Mouse (Mus musculus) neural tube, embryonic 15.5 days (tissue): Measurements from ENCODE around the gene Mob1a. TPM values are rescaled to one million over a fixed set of nuclear protein-coding genes. Genes with fewer than 3 reads are reported as not detected.
"Not testable (repeated sequence)": the region's sequence is repeated elsewhere in the genome, so short reads cannot be mapped to it uniquely, and the experiment has no call there.

ENCODE experiments used
- ATAC-seq: fragments of 200-750 bp; cut with Nextera tagmentation; 2 replicates; pipeline ENCODE4 v1.8.0; 2017; ENCODE audit warnings: mild to moderate bottlenecking, moderate TSS enrichment, moderate library complexity; ENCODE audit not compliant: low FRiP score
- H3K27ac ChIP-seq: fragments of 300-500 bp; sonication (generic); replicated peaks from 2 replicates; pipeline ENCODE4 v1.5.1; 2015; ENCODE audit warnings: mild to moderate bottlenecking, inconsistent platforms
- H3K27me3 ChIP-seq: fragments of 300-500 bp; sonication (generic); replicated peaks from 2 replicates; pipeline ENCODE4 v1.6.1; 2015; ENCODE audit warnings: inconsistent platforms
- H3K36me3 ChIP-seq: fragments of 300-500 bp; sonication (generic); 2 replicates; pipeline ENCODE4 v1.6.1; 2015; ENCODE audit warnings: inconsistent platforms
- H3K4me1 ChIP-seq: fragments of 300-500 bp; sonication (generic); 2 replicates; pipeline ENCODE4 v1.6.1; 2015; ENCODE audit warnings: inconsistent platforms
- H3K4me2 ChIP-seq: fragments of 300-500 bp; sonication (generic); 2 replicates; pipeline ENCODE4 v1.6.1; 2015; ENCODE audit warnings: inconsistent platforms, mild to moderate bottlenecking, moderate library complexity
- H3K4me3 ChIP-seq: fragments of 300-500 bp; sonication (generic); replicated peaks from 2 replicates; pipeline ENCODE4 v1.5.1; 2015; ENCODE audit warnings: mild to moderate bottlenecking, inconsistent platforms
- H3K9ac ChIP-seq: fragments of 300-500 bp; sonication (generic); replicated peaks from 2 replicates; pipeline ENCODE4 v1.6.1; 2015; ENCODE audit warnings: mild to moderate bottlenecking, inconsistent platforms
- H3K9me3 ChIP-seq: fragments of 300-500 bp; sonication (generic); replicated peaks from 2 replicates; pipeline ENCODE4 v1.6.1; 2016; ENCODE audit warnings: inconsistent platforms
- WGBS: fragments of 180-500 bp; shearing (Covaris S2); methylation state at CpG from one replicate; pipeline ENCODE4 v1.1.7; 2015; ENCODE audit warnings: mixed read lengths; 5-methylcytosine and 5-hydroxymethylcytosine counted together
- polyA plus RNA-seq: library from polyadenylated mRNA; unstranded; fragments of >200 nt; fragmentation: Nextera tagmentation; extraction: Ambion mirVana; gene quantifications from 2 replicates; pipeline ENCODE4 v1.2.1, GENCODE M21; 2015

The Mob1a gene
- polyA plus RNA-seq, 1 experiment from 2014 or later, result 20.2 TPM

DNA sequence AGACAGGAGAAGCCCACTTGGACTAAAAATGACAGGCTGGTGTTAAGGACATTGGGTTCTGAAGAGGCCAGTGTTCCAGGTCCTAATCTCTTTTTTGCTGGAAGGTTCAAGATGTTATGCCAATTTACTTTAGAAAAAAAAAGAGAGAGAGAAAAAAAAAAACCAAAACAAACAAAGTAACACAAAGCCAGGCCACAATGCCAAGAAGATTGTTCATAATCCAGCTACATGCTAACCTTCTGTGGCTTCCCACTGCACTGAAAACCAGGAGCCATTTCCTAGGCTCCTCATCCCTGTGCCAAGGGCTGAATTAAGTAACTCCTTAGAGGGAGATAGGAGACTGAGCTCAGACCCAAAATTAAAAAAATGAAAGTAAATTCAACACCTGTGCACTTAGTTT, 10.5 kb upstream of the Mob1a start:
- no peak for ATAC-seq
- 0 out of 2 replicates have a peak overlapping the region, but pooled peaks have one; percentile 99 for H3K4me3 ChIP-seq
- H3K27ac ChIP-seq, result no peak overlapping the region
- H3K4me1 ChIP-seq, result peaks cover 19% of the 10 kb centered on the region
- no peaks in the 10 kb centered on the region for H3K27me3 ChIP-seq
- H3K9me3 ChIP-seq, result no peaks in the 10 kb centered on the region
- peaks cover 29% of the 10 kb centered on the region for H3K36me3 ChIP-seq
- no peak overlapping the region for H3K9ac ChIP-seq
- peak overlapping the region; percentile 89 for H3K4me2 ChIP-seq

DNA sequence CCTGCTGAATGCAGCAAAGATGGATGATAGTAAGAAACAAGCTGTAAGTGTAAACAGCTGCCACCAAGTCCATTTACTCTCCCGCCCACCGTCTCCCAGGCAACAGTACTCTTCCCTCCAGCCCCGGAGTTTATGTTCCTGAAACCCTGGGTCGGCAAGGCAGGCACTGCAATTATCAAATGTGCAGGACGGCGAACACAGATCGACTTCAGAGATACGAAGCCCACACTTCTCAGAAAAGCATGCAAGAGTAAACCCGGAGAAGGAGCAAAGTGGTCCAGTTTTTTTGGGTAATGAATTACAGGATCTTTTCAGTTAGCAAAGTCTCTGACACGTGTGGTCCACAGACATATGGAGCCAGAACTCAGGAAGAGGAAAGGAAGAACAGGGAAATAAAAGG, 9.8 kb upstream of the Mob1a start:
- Histone ChIP-seq H3K4me3 (peak overlapping the region; percentile 99), H3K9ac (0 out of 2 replicates have a peak overlapping the region, but pooled peaks have one; percentile 10), H3K27ac (no peak overlapping the region), H3K9me3 (no peaks in the 10 kb centered on the region), H3K36me3 (peaks cover 22% of the 10 kb centered on the region), H3K4me2 (peak overlapping the region; percentile 89), H3K4me1 (peaks cover 19% of the 10 kb centered on the region), H3K27me3 (no peaks in the 10 kb centered on the region)
- under 1% methylated on average over 10 of the region's 10 CpGs for WGBS
- no peak for ATAC-seq

DNA sequence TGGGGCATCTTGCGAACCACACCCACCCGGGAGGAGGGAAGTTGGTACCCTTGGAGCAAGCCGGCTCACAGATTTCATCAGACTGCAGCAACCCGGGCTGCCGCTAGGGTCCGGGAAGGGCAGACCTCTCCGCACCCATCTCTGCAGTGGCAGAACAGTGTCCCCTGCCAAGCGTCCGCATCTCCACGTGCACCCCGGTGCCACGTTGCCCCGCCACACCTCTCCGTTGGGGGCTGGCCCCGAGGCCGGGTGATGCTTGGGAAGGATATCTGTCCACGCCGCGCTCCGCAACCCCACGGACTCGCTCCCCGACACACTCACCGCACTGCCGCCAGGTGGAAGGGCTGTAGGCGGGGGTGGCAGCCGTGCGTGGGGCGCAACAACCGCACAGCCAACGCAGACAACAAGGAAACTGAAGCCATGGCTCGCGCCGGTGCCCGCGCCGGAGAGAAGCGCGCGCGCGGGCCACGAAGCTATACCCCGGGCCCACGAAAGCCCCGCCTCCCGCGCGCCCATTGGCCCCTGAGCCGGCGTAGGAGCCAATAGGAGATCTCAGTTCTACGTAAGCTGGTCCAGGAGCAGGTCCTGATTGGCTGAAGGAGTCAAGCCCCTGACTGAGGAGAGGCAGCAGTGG, 8.6 kb upstream of the Mob1a start:
- under 1% methylated on average over 52 of the region's 52 CpGs for WGBS
- peaks cover 19% of the 10 kb centered on the region for H3K4me1 ChIP-seq
- peaks cover 10% of the 10 kb centered on the region for H3K36me3 ChIP-seq
- H3K9me3 ChIP-seq, result no peaks in the 10 kb centered on the region
- ATAC-seq, result peak; percentile 99
- peak overlapping the region; percentile 92 for H3K9ac ChIP-seq
- H3K27me3 ChIP-seq, result no peaks in the 10 kb centered on the region
- peak overlapping the region; percentile 99 for H3K4me3 ChIP-seq
- peak overlapping the region; percentile 89 for H3K4me2 ChIP-seq
- peak overlapping the region; percentile 87 for H3K27ac ChIP-seq

- no peak for ATAC-seq
- Histone ChIP-seq H3K27me3 (no peaks in the 10 kb centered on the region), H3K9ac (no peak overlapping the region), H3K4me3 (no peak overlapping the region), H3K4me2 (no peak overlapping the region), H3K27ac (no peak overlapping the region), H3K9me3 (no peaks in the 10 kb centered on the region), H3K36me3 (no peaks in the 10 kb centered on the region), H3K4me1 (peaks cover 14% of the 10 kb centered on the region)
- 75% methylated on average over 1 of the region's 1 CpGs for WGBS
Observed at GRCm38 (mm10) chr6:83321927-83322326, 3.9 kb upstream of the Mob1a start.

GRCm38 (mm10) chr6:83322794-83323193, 3.0 kb upstream of the Mob1a start:
- no peak overlapping the region for H3K9ac ChIP-seq
- no peaks in the 10 kb centered on the region for H3K9me3 ChIP-seq
- H3K4me3 ChIP-seq, result no peak overlapping the region
- WGBS, result 68% methylated on average over 2 of the region's 2 CpGs
- H3K4me1 ChIP-seq, result peaks cover 19% of the 10 kb centered on the region
- no peak overlapping the region for H3K27ac ChIP-seq
- no peak overlapping the region for H3K4me2 ChIP-seq
- no peak for ATAC-seq
- H3K36me3 ChIP-seq, result no peaks in the 10 kb centered on the region
- H3K27me3 ChIP-seq, result no peaks in the 10 kb centered on the region

GRCm38 (mm10) chr6:83323652-83324419, 2.0 kb upstream of the Mob1a start:
- no peak for ATAC-seq
- no peaks in the 10 kb centered on the region for H3K36me3 ChIP-seq
- no peaks in the 10 kb centered on the region for H3K27me3 ChIP-seq
- H3K4me2 ChIP-seq, result no peak overlapping the region
- 75% methylated on average over 8 of the region's 8 CpGs for WGBS
- H3K9me3 ChIP-seq, result no peaks in the 10 kb centered on the region
- peaks cover 27% of the 10 kb centered on the region for H3K4me1 ChIP-seq
- no peak overlapping the region for H3K27ac ChIP-seq
- H3K4me3 ChIP-seq, result no peak overlapping the region
- no peak overlapping the region for H3K9ac ChIP-seq

GRCm38 (mm10) chr6:83326394-83326736, 549 bp downstream of the Mob1a start:
- H3K4me1 ChIP-seq, result peaks cover 30% of the 10 kb centered on the region
- peak overlapping the region; percentile 77 for H3K4me2 ChIP-seq
- ATAC-seq, result no peak; the same call in 1 of the 2 replicates
- WGBS, result 9% methylated on average over 6 of the region's 6 CpGs
- H3K4me3 ChIP-seq, result peak overlapping the region; percentile 92
- H3K9ac ChIP-seq, result peak overlapping the region; percentile 91
- H3K27me3 ChIP-seq, result no peaks in the 10 kb centered on the region
- H3K36me3 ChIP-seq, result peaks cover 13% of the 10 kb centered on the region
- H3K27ac ChIP-seq, result peak overlapping the region; percentile 92
- H3K9me3 ChIP-seq, result no peaks in the 10 kb centered on the region

GRCm38 (mm10) chr6:83326761-83327160, 945 bp downstream of the Mob1a start:
- no peaks in the 10 kb centered on the region for H3K27me3 ChIP-seq
- no peak overlapping the region for H3K27ac ChIP-seq
- 72% methylated on average over 6 of the region's 6 CpGs for WGBS
- H3K4me2 ChIP-seq, result peak overlapping the region; percentile 77
- H3K9ac ChIP-seq, result peak overlapping the region; percentile 91
- peaks cover 17% of the 10 kb centered on the region for H3K36me3 ChIP-seq
- peak overlapping the region; percentile 92 for H3K4me3 ChIP-seq
- ATAC-seq, result no peak
- no peaks in the 10 kb centered on the region for H3K9me3 ChIP-seq
- H3K4me1 ChIP-seq, result peaks cover 30% of the 10 kb centered on the region

DNA sequence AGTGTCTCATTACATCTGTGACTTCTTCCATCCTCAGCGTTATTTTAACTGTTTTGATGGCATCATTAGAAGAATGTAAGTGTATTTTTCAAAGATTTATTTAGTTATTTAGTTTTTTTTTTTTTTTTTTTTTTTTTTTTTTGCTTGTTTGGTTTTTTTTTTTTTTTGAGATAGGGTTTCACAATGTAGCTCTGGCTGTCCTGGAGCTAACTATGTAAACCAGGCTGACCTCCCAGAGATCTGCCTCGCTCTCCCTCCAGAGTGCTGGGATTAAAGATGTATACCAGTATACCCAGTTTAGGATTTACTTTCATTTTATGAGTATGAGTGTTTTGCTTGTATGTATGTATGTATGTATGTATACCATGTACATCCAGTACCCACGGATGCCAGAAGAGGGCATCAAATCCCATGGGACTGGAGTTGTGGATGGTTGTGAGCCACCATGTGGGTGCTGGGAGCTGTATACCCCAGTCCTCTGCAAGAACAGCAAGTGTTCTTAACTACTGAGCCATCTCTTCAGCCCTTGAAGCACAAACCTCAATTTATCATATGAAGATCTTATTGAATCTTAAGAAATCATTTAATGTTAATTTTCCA, 1.9 kb downstream of the Mob1a start:
- no peak overlapping the region for H3K4me2 ChIP-seq
- H3K36me3 ChIP-seq, result peaks cover 24% of the 10 kb centered on the region
- no peak overlapping the region for H3K9ac ChIP-seq

DNA sequence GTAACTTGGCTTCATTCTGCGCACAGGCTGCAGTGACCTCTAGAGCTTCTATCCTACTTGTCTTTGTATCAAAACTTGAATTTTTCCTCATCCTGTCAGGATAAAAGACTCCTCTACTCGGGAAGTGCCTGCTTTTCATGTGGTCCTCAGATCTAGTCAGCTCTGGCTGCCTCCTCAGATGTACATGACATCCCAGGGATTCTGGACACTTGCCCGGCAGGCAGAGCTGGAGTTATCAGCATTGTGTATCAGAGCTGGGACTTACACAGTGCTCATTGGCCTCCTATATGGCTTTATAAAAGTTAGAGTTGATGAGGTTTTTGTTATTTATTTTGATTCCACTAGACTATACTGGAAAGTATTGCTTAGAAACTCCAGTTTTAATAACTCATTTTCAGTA, 15.6 kb downstream of the Mob1a start:
- H3K4me3 ChIP-seq, result no peak overlapping the region
- ATAC-seq, result no peak
- H3K27ac ChIP-seq, result no peak overlapping the region
- no peak overlapping the region for H3K9ac ChIP-seq
- H3K4me1 ChIP-seq, result no peaks in the 10 kb centered on the region
- no peaks in the 10 kb centered on the region for H3K9me3 ChIP-seq
- H3K36me3 ChIP-seq, result peaks cover 56% of the 10 kb centered on the region
- H3K27me3 ChIP-seq, result no peaks in the 10 kb centered on the region
- H3K4me2 ChIP-seq, result no peak overlapping the region
- 87% methylated on average over 3 of the region's 3 CpGs for WGBS

More for the DNA sequence above, 1.9 kb downstream of the Mob1a start:
- no peak for ATAC-seq
- no peaks in the 10 kb centered on the region for H3K9me3 ChIP-seq
- H3K27me3 ChIP-seq, result no peaks in the 10 kb centered on the region
- H3K4me1 ChIP-seq, result peaks cover 30% of the 10 kb centered on the region
- H3K4me3 ChIP-seq, result no peak overlapping the region
- 89% methylated on average over 3 of the region's 3 CpGs for WGBS
- no peak overlapping the region for H3K27ac ChIP-seq

DNA sequence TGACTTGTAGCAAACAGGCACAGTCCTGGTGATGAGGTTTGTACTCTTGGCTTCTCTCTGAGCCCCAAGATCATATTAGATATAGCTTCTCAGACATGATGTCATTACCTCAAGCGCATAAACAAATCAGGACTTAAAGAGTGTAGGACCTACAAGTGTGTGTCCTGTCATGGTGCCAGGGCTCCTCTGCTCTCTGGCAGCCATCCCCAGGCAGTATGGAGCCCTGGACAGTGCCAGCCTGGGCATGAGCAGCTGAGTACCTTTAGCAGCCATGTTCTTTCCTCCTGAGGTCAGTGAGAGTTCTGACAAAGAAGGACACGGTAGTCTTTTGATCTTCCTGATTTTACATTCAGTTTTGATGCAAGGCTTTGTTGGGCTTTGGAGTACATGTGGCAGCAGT, 17.1 kb downstream of the Mob1a start:
- Histone ChIP-seq H3K27me3 (no peaks in the 10 kb centered on the region), H3K4me2 (no peak overlapping the region), H3K27ac (no peak overlapping the region), H3K9me3 (no peaks in the 10 kb centered on the region), H3K4me3 (no peak overlapping the region), H3K36me3 (peaks cover 46% of the 10 kb centered on the region), H3K9ac (no peak overlapping the region), H3K4me1 (no peaks in the 10 kb centered on the region)
- WGBS, result 92% methylated on average over 2 of the region's 2 CpGs
- no peak for ATAC-seq

DNA sequence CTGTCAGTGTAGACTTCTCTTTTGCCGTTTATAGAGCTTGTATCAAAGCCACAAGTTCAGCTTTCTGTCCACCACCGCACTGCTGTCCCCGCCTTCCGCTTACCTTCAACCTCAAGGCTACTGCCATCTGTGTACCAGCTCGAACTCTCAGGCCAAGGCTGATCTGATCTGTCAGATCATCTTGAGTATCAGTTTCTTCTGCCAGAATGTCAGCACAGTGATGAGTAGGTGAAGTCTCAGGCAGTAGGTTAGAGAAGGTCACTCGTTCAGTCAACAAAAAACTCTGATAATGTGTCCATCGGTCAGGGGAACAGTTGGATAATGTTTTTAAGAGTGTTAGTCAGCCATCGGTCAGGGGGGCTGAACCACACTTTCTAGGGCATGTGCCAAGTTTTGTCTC, 19.5 kb downstream of the Mob1a start:
- 92% methylated on average over 8 of the region's 8 CpGs for WGBS
- ATAC-seq, H3K4me3 ChIP-seq: not testable (repeated sequence)

More for the DNA sequence above, 19.5 kb downstream of the Mob1a start:
- H3K27ac ChIP-seq, H3K27me3 ChIP-seq, H3K4me2 ChIP-seq, H3K9ac ChIP-seq, H3K9me3 ChIP-seq: not testable (repeated sequence)
- Histone ChIP-seq H3K36me3 (peaks cover 28% of the 10 kb centered on the region), H3K4me1 (peaks cover 11% of the 10 kb centered on the region)
